Mouse (Mus musculus) liver, embryonic 14.5 days (tissue): ENCODE measurements around the gene Rab7b.

Experiments
- CTCF ChIP-seq: IDR thresholded peaks from 2 replicates; pipeline ENCODE4 v1.5.1; 2016; ENCODE audit warnings: antibody characterized with exemption, low read depth, control low read depth
- EP300 ChIP-seq: IDR thresholded peaks from 2 replicates; pipeline ENCODE4 v1.6.1; 2016; ENCODE audit warnings: antibody characterized with exemption, low read depth

GRCm38 (mm10) chr1:131660266-131660665 lies 28.2 kb upstream of the Rab7b start:
- TF ChIP-seq EP300 (no peak), CTCF (no peak)
